Mouse (Mus musculus) lung, adult 2 months (tissue): ENCODE measurements around the gene Asic2. TPM values are rescaled to one million over a fixed set of nuclear protein-coding genes. Genes with fewer than 3 reads are reported as not detected.

Experiments used
- DNase-seq: peaks from one replicate; pipeline ENCODE4 v3.0.0; 2022
- H3K4me1 ChIP-seq: fragments of 200-500 bp; 2 replicates; pipeline ENCODE4 v1.6.1; 2011; ENCODE audit warnings: low read length; ENCODE audit not compliant: control insufficient read depth, insufficient read depth
- H3K4me3 ChIP-seq: fragments of 200-500 bp; replicated peaks from 2 replicates; pipeline ENCODE3; 2011; ENCODE audit warnings: low read depth, mild to moderate bottlenecking, control low read depth, low read length; ENCODE audit errors: extremely low read depth
- CTCF ChIP-seq: fragments of 200-500 bp; IDR thresholded peaks from 2 replicates; pipeline ENCODE4 v1.5.1; 2011; ENCODE audit warnings: mild to moderate bottlenecking, low read length, control low read depth; ENCODE audit not compliant: insufficient read depth
- POLR2A ChIP-seq: fragments of 200-500 bp; IDR thresholded peaks from 2 replicates; pipeline ENCODE4 v1.6.1; 2011; ENCODE audit warnings: low read depth, mild to moderate bottlenecking, control low read depth, low read length, borderline replicate concordance; ENCODE audit errors: extremely low read depth
- WGBS: fragments of 180-500 bp; shearing (Covaris S2); methylation state at CpG from one replicate; pipeline ENCODE4 v1.1.7; 2018; 5-methylcytosine and 5-hydroxymethylcytosine counted together
- polyA plus RNA-seq: library from polyadenylated mRNA; depleted of rRNA; stranded (reverse); fragments of >200 nt; gene quantifications from 2 replicates; pipeline ENCODE4 v1.2.3, GENCODE M21; 2012

Gene Asic2
- polyA plus RNA-seq, 1 experiment = 0.04 TPM

DNA sequence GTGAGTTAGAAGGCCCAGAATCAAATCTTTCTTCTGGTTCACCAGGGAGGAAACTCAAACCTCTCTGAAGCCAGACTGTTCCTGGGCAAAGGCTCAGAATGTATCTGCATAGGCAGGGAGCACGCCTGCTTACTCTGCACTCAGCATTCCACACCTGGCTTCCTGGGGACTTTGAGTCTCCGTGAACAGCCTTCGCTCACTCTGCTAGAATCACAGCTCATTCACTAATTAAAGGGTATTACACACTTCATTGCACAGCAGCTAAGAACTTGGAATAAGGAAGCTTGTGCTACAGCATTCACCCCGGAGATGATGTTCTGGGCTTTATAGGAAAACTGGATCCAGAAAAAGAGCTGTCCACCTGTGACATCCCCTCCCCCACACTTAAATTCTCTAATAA lies 3.7 kb downstream of the Asic2 start:
- no peaks in the 10 kb centered on the region for H3K4me1 ChIP-seq
- H3K4me3 ChIP-seq = no peak overlapping the region
- WGBS = 83% methylated on average over 4 of the region's 4 CpGs
- DNase-seq = no peak
- no peak for TF ChIP-seq CTCF
- TF ChIP-seq POLR2A = no peak

DNA sequence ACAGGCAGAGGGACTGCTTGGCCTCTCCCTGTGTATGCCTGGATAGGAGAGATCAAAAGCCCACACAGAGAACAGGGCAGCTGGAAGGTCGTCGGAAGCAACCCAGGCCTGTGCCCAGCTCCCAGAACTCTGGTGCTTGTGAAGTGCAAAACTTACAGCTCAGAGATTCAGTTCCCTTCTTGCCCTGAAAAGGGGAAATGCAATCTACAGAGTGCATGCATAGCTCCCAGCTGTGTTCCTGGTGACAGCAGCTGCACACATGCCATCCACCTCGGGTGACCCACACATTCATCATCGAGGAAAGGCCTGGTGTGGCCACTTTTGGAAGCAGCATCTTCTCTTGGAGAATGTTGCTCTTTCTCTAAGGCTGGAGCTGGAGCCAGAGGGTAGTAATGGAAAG lies 13.9 kb downstream of the Asic2 start:
- no peak overlapping the region for H3K4me3 ChIP-seq
- no peak for DNase-seq
- no peaks in the 10 kb centered on the region for H3K4me1 ChIP-seq
- TF ChIP-seq POLR2A = no peak
- TF ChIP-seq CTCF = no peak
- 36% methylated on average over 4 of the region's 4 CpGs for WGBS

DNA sequence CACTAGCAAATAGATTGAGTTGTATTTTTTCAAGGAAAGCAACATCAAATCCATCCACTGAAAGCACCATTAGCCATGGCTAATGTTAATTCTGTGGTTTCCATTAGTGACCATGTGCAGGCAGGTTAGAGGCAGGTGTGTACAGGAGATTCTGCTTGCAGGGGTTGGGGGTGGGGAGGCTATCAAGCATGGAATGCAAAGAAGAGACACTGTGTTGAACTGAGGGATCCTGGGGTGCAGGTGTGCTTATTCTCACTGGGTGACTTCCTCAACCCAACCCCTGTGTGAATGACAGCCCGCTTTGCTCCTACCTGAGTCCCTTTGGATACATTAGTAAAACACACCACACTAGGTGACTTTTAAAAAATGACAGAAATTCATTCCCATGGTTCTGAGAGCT lies 20.2 kb downstream of the Asic2 start:
- WGBS = 88% methylated on average over 1 of the region's 1 CpGs
- TF ChIP-seq CTCF (no peak), POLR2A (no peak)
- Histone ChIP-seq H3K4me1 (no peaks in the 10 kb centered on the region), H3K4me3 (no peak overlapping the region)
- no peak for DNase-seq

DNA sequence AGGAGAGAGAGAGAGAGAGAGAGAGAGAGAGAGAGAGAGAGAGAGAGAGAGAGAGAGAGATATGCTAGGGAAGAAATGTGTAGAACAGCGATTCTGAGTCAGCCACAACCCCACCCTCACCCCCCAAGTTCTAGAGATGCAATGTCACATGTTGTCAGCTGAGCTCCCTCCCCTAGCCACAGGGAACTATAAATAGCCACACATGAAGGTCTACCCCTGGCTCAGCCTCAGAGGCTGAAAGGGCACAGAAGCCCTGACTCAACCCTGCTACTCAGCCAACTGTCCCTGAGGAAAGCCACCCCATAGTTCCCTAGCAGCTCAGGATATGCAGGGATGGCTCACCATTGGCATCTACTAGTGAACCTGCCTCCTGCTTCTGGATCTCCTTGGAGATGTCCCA lies 26.1 kb downstream of the Asic2 start:
- TF ChIP-seq CTCF (no peak), POLR2A (no peak)
- 70% methylated on average over 1 of the region's 1 CpGs for WGBS

DNA sequence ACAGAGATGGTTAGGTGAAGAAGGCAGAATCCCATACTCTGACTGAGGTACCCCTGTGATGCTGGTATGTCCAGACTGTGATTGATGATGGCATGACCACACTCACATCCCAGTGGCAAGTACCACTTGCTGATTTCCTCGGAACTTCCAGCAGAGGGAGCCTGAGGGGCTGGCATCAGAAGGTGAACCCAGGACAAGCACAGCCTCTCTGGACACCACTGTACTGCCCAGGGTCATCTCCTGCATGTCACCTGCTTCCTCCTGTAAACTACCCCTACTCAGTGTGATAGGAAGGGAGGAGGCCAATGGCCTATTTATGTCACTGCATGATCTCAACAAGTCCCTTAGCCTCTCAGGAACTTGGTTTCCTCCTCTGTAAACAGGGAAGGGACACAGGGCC lies 27.3 kb downstream of the Asic2 start:
- Histone ChIP-seq H3K4me1 (no peaks in the 10 kb centered on the region), H3K4me3 (no peak overlapping the region)
- 14% methylated on average over 1 of the region's 1 CpGs for WGBS
- TF ChIP-seq POLR2A (no peak), CTCF (peak; percentile 39; the same call in 1 of the 2 replicates)
- no peak for DNase-seq

More for the DNA sequence above, 26.1 kb downstream of the Asic2 start:
- H3K4me1 ChIP-seq = no peaks in the 10 kb centered on the region
- H3K4me3 ChIP-seq = no peak overlapping the region
- no peak for DNase-seq

DNA sequence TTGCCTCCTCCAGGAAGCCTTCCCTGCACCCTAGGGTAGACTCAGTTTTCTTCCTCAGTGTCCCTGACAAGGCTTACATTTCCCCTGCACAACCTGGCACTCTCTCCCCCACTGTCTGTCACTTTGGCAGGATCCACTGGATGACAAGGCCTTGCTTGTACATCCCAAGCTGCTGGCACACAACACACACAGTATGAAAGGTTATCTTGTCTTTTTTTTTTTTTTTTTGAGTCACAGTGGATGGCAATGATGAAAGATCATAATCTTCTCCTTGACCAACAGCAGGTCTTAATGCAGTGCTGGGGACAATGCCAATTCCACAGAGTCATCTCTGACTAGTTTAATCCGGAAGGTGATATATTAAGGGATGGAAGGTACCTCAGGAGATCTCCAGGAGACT lies 30.7 kb downstream of the Asic2 start:
- WGBS = 63% methylated on average over 1 of the region's 1 CpGs
- no peak for DNase-seq
- H3K4me1 ChIP-seq = no peaks in the 10 kb centered on the region
- no peak for TF ChIP-seq CTCF
- no peak for TF ChIP-seq POLR2A
- H3K4me3 ChIP-seq = no peak overlapping the region

DNA sequence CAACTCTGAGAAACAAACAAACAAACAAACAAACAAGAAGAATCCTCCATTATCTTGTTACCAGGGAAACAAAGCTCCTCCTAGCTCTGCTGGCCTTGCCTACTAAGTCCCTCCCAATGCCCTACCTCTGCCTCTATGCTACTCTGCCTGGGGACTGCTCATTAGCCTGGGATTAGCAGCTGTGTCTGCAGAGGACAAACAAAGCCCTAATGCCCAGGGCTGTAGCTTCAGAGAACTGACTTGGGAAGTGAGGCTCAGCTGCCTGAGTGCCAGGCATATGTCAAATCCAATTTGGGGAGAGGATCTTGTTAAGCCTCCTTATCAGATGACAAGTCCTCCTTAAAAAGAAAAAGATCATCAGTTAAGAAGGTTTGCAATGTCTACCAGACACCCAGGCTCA lies 41.9 kb downstream of the Asic2 start:
- no peak for DNase-seq

DNA sequence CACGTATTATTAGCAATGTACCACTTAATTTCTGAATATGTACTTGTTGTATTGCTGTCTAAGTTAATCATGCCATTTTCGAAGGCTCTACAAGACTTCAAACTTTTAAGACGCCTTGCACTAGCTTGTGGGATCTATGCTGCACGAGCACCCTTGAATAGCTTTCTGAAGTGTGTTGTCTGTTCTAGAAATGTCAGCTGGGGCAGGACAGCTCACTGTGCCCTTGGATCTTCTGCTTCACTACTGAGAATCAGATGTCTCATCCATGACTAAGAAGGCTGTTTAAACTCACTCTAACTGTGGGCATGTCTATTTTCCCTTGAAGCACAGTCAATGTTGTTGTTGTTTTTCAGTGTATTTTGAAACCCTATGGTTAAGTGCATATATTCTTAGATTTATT lies 44.6 kb downstream of the Asic2 start:
- Histone ChIP-seq H3K4me1 (no peaks in the 10 kb centered on the region), H3K4me3 (no peak overlapping the region)
- no peak for TF ChIP-seq POLR2A
- no peak for TF ChIP-seq CTCF
- no peak for DNase-seq
- 88% methylated on average over 4 of the region's 4 CpGs for WGBS

More for the DNA sequence above, 41.9 kb downstream of the Asic2 start:
- Histone ChIP-seq H3K4me1 (no peaks in the 10 kb centered on the region), H3K4me3 (no peak overlapping the region)
- TF ChIP-seq POLR2A (no peak), CTCF (no peak)

DNA sequence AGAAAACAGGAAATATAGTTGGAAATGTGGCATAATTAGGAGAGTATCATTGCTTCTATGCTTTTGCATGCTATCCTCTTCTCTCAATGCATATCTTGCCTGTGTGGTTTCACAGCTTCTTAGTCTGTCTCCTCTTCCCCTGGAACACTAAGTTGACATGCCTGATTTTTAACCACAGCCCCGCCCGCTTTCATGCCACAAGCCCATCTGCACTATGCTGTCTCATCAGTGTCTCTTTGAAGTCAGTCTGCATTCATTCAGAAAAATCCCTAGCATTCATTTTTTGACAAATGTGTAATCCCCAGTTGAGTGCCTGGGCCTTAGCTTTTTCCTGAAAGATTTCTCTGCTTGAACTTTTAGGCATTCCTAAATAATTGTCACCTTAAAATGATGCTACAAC lies 45.2 kb downstream of the Asic2 start:
- TF ChIP-seq POLR2A = no peak
- TF ChIP-seq CTCF = no peak
- H3K4me1 ChIP-seq = no peaks in the 10 kb centered on the region
- no peak overlapping the region for H3K4me3 ChIP-seq
- DNase-seq = no peak
- 83% methylated on average over 2 of the region's 2 CpGs for WGBS

DNA sequence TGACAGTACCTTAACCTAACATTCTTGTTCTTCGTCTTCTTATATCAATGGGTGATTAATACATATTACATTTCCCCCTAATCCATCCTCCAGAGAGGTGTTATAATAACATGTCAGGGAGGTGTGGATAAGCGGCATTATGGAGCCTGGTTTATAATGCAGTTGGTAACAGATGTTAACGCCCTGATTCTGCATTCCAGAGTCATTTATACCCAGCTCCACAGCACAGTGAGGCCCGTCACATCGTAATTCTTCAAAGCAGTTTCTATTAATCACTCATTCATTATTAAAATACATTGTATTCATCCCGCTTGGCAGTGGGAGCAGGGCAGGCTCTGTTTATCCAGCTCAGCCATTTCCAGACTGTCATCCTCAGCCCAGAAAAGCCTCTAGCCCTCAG lies 52.8 kb downstream of the Asic2 start:
- H3K4me1 ChIP-seq = no peaks in the 10 kb centered on the region
- WGBS = 43% methylated on average over 6 of the region's 6 CpGs
- no peak for DNase-seq
- TF ChIP-seq POLR2A (no peak), CTCF (no peak)
- no peak overlapping the region for H3K4me3 ChIP-seq
